Mouse (Mus musculus) heart, embryonic 10.5 days (tissue): ENCODE results near the gene Pygm. TPM values are rescaled to one million over a fixed set of nuclear protein-coding genes. Genes with fewer than 3 reads are reported as not detected.

Source experiments
- DNase-seq: peaks from one replicate; pipeline ENCODE4 v3.0.0-alpha.2; 2017; ENCODE audit warnings: low spot score
- H3K27ac ChIP-seq: fragments of 300-500 bp; sonication (generic); 2 replicates; pipeline ENCODE4 v1.5.1; 2016; ENCODE audit warnings: mild to moderate bottlenecking
- H3K27me3 ChIP-seq: fragments of 300-500 bp; sonication (generic); 2 replicates; pipeline ENCODE4 v1.6.1; 2016; ENCODE audit warnings: mild to moderate bottlenecking; ENCODE audit not compliant: poor library complexity, insufficient read depth, severe bottlenecking
- H3K36me3 ChIP-seq: fragments of 300-500 bp; sonication (generic); 2 replicates; pipeline ENCODE4 v1.6.1; 2016; ENCODE audit warnings: mild to moderate bottlenecking, moderate library complexity
- H3K4me1 ChIP-seq: fragments of 300-500 bp; sonication (generic); 2 replicates; pipeline ENCODE4 v1.6.1; 2016; ENCODE audit warnings: mild to moderate bottlenecking
- H3K4me3 ChIP-seq: fragments of 300-500 bp; sonication (generic); 2 replicates; pipeline ENCODE4 v1.5.1; 2016; ENCODE audit warnings: mild to moderate bottlenecking, moderate library complexity
- H3K9me3 ChIP-seq: fragments of 300-500 bp; sonication (generic); 2 replicates; pipeline ENCODE4 v1.6.1; 2016; ENCODE audit warnings: mild to moderate bottlenecking, moderate library complexity
- WGBS: fragments of 180-500 bp; shearing (Covaris S2); methylation state at CpG from one replicate; pipeline ENCODE4 v1.1.7; 2016; 5-methylcytosine and 5-hydroxymethylcytosine counted together
- polyA plus RNA-seq: library from polyadenylated mRNA; unstranded; fragments of >200 nt; fragmentation: Nextera tagmentation; extraction: Ambion mirVana; gene quantifications from 2 replicates; pipeline ENCODE4 v1.2.1, GENCODE M21; 2016

Pygm gene
- polyA plus RNA-seq, 1 experiment from 2014 or later: 103 TPM

- WGBS: under 1% methylated on average over 85 of the region's 85 CpGs
- Histone ChIP-seq H3K4me3 (peak within 1 kb of the TSS; percentile 89), H3K27me3 (no peaks in the 10 kb centered on the region), H3K9me3 (no peaks in the 10 kb centered on the region), H3K4me1 (peaks cover 16% of the 10 kb centered on the region), H3K27ac (peak within 1 kb of the TSS; percentile 99), H3K36me3 (peaks cover 40% of the 10 kb centered on the region)
- peak; percentile 100 for DNase-seq
Measured at GRCm38 (mm10) chr19:6363411-6364240, 20.6 kb upstream of the Pygm start, which contains the start of gene Sf1. Gene Sf1 (plus strand): TSS chr19:6363690.

GRCm38 (mm10) chr19:6364317-6364725, 19.9 kb upstream of the Pygm start:
- DNase-seq: peak; percentile 94
- no peaks in the 10 kb centered on the region for H3K9me3 ChIP-seq
- H3K4me3 ChIP-seq: peak overlapping the region; percentile 89
- peaks cover 16% of the 10 kb centered on the region for H3K4me1 ChIP-seq
- H3K27ac ChIP-seq: peak overlapping the region; percentile 99
- peaks cover 47% of the 10 kb centered on the region for H3K36me3 ChIP-seq
- no peaks in the 10 kb centered on the region for H3K27me3 ChIP-seq
- WGBS: under 1% methylated on average over 55 of the region's 55 CpGs

- 9% methylated on average over 2 of the region's 2 CpGs for WGBS
- Histone ChIP-seq H3K4me3 (peak overlapping the region; percentile 89), H3K36me3 (peaks cover 52% of the 10 kb centered on the region), H3K9me3 (no peaks in the 10 kb centered on the region), H3K27me3 (no peaks in the 10 kb centered on the region), H3K27ac (peak overlapping the region; percentile 99), H3K4me1 (peaks cover 16% of the 10 kb centered on the region)
- no peak for DNase-seq
Measured at GRCm38 (mm10) chr19:6364842-6365241, 19.4 kb upstream of the Pygm start.

GRCm38 (mm10) chr19:6370175-6370574, 14.0 kb upstream of the Pygm start:
- Histone ChIP-seq H3K36me3 (peaks cover 100% of the 10 kb centered on the region), H3K27ac (no peak overlapping the region), H3K4me3 (no peak overlapping the region), H3K27me3 (no peaks in the 10 kb centered on the region), H3K4me1 (peaks cover 12% of the 10 kb centered on the region), H3K9me3 (no peaks in the 10 kb centered on the region)
- WGBS: 89% methylated on average over 2 of the region's 2 CpGs
- DNase-seq: no peak

GRCm38 (mm10) chr19:6372433-6372832, 11.8 kb upstream of the Pygm start:
- H3K4me1 ChIP-seq: 0 out of 2 replicates have a peak, but pooled peaks cover 6% of the 10 kb centered on the region
- H3K36me3 ChIP-seq: peaks cover 100% of the 10 kb centered on the region
- no peak for DNase-seq
- H3K9me3 ChIP-seq: no peaks in the 10 kb centered on the region
- H3K27me3 ChIP-seq: no peaks in the 10 kb centered on the region
- 88% methylated on average over 3 of the region's 3 CpGs for WGBS
- H3K4me3 ChIP-seq: no peak overlapping the region
- H3K27ac ChIP-seq: no peak overlapping the region

GRCm38 (mm10) chr19:6373539-6374400, 10.4 kb upstream of the Pygm start:
- no peaks in the 10 kb centered on the region for H3K9me3 ChIP-seq
- H3K27me3 ChIP-seq: no peaks in the 10 kb centered on the region
- WGBS: 58% methylated on average over 12 of the region's 12 CpGs
- no peak overlapping the region for H3K4me3 ChIP-seq
- H3K36me3 ChIP-seq: peaks cover 100% of the 10 kb centered on the region
- peak; percentile 84 for DNase-seq
- 0 out of 2 replicates have a peak, but pooled peaks cover 6% of the 10 kb centered on the region for H3K4me1 ChIP-seq
- H3K27ac ChIP-seq: no peak overlapping the region

- 0 out of 2 replicates have a peak, but pooled peaks cover 6% of the 10 kb centered on the region for H3K4me1 ChIP-seq
- H3K36me3 ChIP-seq: peaks cover 100% of the 10 kb centered on the region
- H3K27me3 ChIP-seq: no peaks in the 10 kb centered on the region
- no peak overlapping the region for H3K27ac ChIP-seq
- H3K4me3 ChIP-seq: no peak overlapping the region
- H3K9me3 ChIP-seq: no peaks in the 10 kb centered on the region
- no peak for DNase-seq
- WGBS: over 99% methylated on average over 10 of the region's 10 CpGs
Measured at GRCm38 (mm10) chr19:6374571-6374970, 9.6 kb upstream of the Pygm start.

GRCm38 (mm10) chr19:6375423-6376254, 8.6 kb upstream of the Pygm start:
- Histone ChIP-seq H3K27ac (no peak overlapping the region), H3K4me1 (0 out of 2 replicates have a peak, but pooled peaks cover 6% of the 10 kb centered on the region), H3K36me3 (peaks cover 92% of the 10 kb centered on the region), H3K4me3 (no peak overlapping the region), H3K9me3 (no peaks in the 10 kb centered on the region), H3K27me3 (no peaks in the 10 kb centered on the region)
- DNase-seq: no peak
- WGBS: 94% methylated on average over 41 of the region's 42 CpGs

GRCm38 (mm10) chr19:6376255-6376564, 8.0 kb upstream of the Pygm start:
- Histone ChIP-seq H3K27me3 (no peaks in the 10 kb centered on the region), H3K27ac (no peak overlapping the region), H3K36me3 (peaks cover 89% of the 10 kb centered on the region), H3K9me3 (no peaks in the 10 kb centered on the region), H3K4me1 (0 out of 2 replicates have a peak, but pooled peaks cover 6% of the 10 kb centered on the region), H3K4me3 (no peak overlapping the region)
- WGBS: 78% methylated on average over 14 of the region's 14 CpGs
- DNase-seq: no peak

- WGBS: 85% methylated on average over 2 of the region's 2 CpGs
- DNase-seq: no peak
- Histone ChIP-seq H3K4me1 (0 out of 2 replicates have a peak, but pooled peaks cover 6% of the 10 kb centered on the region), H3K27ac (no peak overlapping the region), H3K4me3 (no peak overlapping the region), H3K27me3 (no peaks in the 10 kb centered on the region), H3K36me3 (peaks cover 84% of the 10 kb centered on the region), H3K9me3 (no peaks in the 10 kb centered on the region)
Measured at GRCm38 (mm10) chr19:6376643-6377042, 7.6 kb upstream of the Pygm start.

- H3K27ac ChIP-seq: peak overlapping the region; percentile 10; the same call in 1 of the 2 replicates
- DNase-seq: no peak
Measured at GRCm38 (mm10) chr19:6377327-6378040, 6.7 kb upstream of the Pygm start.

More at GRCm38 (mm10) chr19:6377327-6378040, 6.7 kb upstream of the Pygm start:
- peaks cover 76% of the 10 kb centered on the region for H3K36me3 ChIP-seq
- H3K27me3 ChIP-seq: no peaks in the 10 kb centered on the region
- no peak overlapping the region for H3K4me3 ChIP-seq
- 83% methylated on average over 11 of the region's 11 CpGs for WGBS
- peaks cover 11% of the 10 kb centered on the region; the same call in 1 of the 2 replicates for H3K4me1 ChIP-seq
- no peaks in the 10 kb centered on the region for H3K9me3 ChIP-seq
